Mouse (Mus musculus): ENCODE data around the gene Echdc3. TPM values are rescaled to one million over a fixed set of nuclear protein-coding genes. Genes with fewer than 3 reads are reported as not detected.
A peak's percentile ranks its signal among the peaks of the same experiment; 100 is the strongest.

Echdc3 gene
- total RNA-seq, 2 experiments from 2014 or later, result 0.37 to 0.70 TPM

GRCm38 (mm10) chr2:6186913-6187312, 25.9 kb downstream of the Echdc3 start:
- no peak for DNase-seq (ENCODE audit: low spot score in 2 of 2)
- intact Hi-C loops (cut with DNase I), result no loop called here

- intact Hi-C loops (cut with DNase I), result no loop called here
- DNase-seq (ENCODE audit: low spot score in 2 of 2), result no peak
Observed at GRCm38 (mm10) chr2:6179749-6180117, 33.1 kb downstream of the Echdc3 start.

GRCm38 (mm10) chr2:6178901-6179748, 33.7 kb downstream of the Echdc3 start:
- no peak for DNase-seq (ENCODE audit: low spot score in 2 of 2)
- intact Hi-C loops (cut with DNase I), result no loop called here

- intact Hi-C loops (cut with DNase I), result no loop called here
- no peak for DNase-seq (ENCODE audit: low spot score in 2 of 2)
Observed at GRCm38 (mm10) chr2:6173013-6173412, 39.8 kb downstream of the Echdc3 start.

GRCm38 (mm10) chr2:6168560-6168959, 44.3 kb downstream of the Echdc3 start:
- intact Hi-C loops (cut with DNase I), result loop anchor here (5.0 kb wide), 2 partner anchors 171 to 1091 kb away; no protein-coding TSS in a partner anchor

DNA sequence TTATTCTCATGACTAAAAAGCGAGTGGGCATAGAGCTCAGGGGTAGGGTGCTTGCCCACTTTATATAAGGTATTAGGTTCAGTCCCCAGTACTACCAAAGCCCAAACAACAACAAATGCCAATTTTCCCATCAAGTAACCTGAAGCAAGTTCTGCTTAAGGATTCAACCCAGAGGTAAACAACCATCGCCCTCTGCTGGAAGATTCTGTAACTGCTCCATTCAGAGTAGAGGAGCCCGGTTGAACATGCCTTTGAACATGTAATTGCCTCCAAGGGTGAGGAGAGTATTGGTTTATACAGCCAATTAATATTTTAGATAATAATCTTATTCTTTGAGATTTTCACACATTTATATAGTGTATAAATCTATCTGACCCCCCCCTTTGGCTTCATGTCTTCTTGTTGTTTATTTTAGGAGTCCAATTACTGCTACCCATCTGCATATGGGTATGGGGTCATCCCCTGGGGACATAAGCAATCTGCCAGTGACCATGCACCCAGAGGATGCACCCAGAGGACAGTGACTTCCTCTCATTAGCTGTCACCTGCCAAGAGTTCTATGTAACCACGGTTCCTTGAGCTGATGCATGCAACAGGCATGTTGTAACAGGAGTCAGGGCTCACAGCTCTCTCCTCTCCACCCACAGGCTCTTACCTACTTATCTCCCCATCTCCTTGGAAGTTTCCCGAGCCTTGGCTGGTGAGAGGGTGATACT, 44.8 kb downstream of the Echdc3 start:
- peak; percentile 78 to 90 for DNase-seq (ENCODE audit: low spot score in 2 of 2)
- intact Hi-C loops (cut with DNase I), result loop anchor here (5.0 kb wide), 2 partner anchors 171 to 1091 kb away; no protein-coding TSS in a partner anchor

More at GRCm38 (mm10) chr2:6168560-6168959, 44.3 kb downstream of the Echdc3 start:
- no peak for DNase-seq (ENCODE audit: low spot score in 2 of 2)

- DNase-seq (ENCODE audit: low spot score in 2 of 2), result no peak
- intact Hi-C loops (cut with DNase I), result loop anchor here (5.0 kb wide), 2 partner anchors 168 to 1088 kb away; no protein-coding TSS in a partner anchor
Observed at GRCm38 (mm10) chr2:6165771-6166170, 47.1 kb downstream of the Echdc3 start.

GRCm38 (mm10) chr2:6164606-6165290, 48.1 kb downstream of the Echdc3 start:
- DNase-seq (ENCODE audit: low spot score in 2 of 2), result no peak
- intact Hi-C loops (cut with DNase I), result loop anchor here (5.0 kb wide), 2 partner anchors 167 to 1087 kb away; no protein-coding TSS in a partner anchor

- intact Hi-C loops (cut with DNase I), result no loop called here
- no peak for DNase-seq (ENCODE audit: low spot score in 2 of 2)
Observed at GRCm38 (mm10) chr2:6162366-6163040, 50.3 kb downstream of the Echdc3 start.

DNA sequence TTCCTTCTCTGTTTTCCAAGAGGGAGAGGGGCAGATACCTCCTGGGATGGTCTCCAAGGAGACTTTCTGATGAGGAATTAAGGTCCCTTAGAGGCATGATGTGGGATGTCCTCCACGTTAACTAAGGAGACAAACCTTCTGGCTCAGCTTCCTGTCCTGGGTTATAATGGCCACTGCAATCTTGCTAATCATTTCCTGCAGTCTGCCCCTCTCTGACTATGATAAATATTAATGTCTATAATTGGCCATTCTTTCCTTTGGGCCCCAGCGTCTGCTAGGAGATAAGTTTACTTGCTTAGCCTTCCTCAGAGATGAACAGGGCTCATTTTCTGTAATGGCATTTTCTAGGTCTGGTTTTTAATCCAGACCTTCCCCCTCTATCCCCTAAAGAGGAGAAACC, 53.1 kb downstream of the Echdc3 start:
- no peak for DNase-seq (ENCODE audit: low spot score in 2 of 2)
- intact Hi-C loops (cut with DNase I), result no loop called here

DNA sequence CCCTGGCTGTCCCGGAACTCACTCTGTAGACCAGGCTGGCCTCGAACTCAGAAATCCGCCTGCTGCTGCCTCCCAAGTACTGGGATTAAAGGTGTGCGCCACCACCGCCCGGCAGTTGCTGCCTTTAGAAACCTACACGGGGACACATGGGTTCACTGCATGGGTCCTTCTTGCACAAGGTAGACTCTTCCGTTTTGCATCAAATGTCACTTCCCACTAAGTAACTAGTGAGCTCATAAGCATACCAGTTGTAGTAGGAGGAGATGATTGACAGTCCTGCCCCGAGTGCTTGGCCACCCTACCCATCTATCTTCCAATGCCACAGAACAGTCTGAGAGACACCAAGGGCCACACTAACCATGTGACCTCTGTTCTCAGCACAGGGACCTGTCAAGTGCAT, 53.6 kb downstream of the Echdc3 start:
- no peak for DNase-seq (ENCODE audit: low spot score in 2 of 2)
- intact Hi-C loops (cut with DNase I), result no loop called here

DNA sequence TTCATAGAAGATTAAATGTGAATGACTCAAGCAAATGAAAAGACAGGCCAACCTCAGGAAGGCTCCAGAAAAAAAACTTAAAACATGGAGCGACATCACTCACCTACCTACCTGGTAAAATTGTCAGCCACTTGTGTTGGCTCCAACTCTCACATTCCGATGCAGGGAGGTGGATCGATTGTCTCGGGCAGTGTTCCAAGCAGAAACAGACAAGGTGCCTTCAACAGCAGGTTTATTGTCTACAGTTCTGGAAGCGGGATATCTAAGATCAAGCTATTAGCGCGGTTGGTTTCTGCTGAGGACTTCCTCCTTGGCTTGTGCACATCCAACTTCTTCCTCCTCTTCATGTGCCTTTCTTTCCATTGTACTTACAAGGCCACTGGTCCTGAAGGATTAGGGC, 55.2 kb downstream of the Echdc3 start:
- no peak for DNase-seq (ENCODE audit: low spot score in 2 of 2)
- intact Hi-C loops (cut with DNase I), result no loop called here

DNA sequence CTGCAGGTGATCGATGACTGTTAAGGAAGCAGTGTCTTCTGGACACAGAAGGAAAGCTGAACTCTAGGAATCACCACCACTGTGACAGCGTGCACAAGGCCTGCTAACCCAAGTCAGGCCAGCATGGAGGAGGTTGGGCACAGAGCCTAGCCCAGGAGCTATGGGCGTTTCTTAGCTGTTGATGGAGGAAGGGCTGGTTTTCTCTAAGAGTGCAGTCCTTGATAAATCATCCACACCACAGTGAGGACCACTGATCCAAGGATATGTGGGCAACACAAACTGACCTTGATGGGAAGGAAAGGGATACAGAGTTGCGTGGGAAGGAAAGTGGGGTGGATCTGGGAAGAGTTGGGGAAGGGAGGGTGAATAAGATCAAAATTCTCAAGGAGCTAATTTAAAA, 55.6 kb downstream of the Echdc3 start:
- DNase-seq (ENCODE audit: low spot score in 2 of 2), result no peak
- intact Hi-C loops (cut with DNase I), result no loop called here

DNA sequence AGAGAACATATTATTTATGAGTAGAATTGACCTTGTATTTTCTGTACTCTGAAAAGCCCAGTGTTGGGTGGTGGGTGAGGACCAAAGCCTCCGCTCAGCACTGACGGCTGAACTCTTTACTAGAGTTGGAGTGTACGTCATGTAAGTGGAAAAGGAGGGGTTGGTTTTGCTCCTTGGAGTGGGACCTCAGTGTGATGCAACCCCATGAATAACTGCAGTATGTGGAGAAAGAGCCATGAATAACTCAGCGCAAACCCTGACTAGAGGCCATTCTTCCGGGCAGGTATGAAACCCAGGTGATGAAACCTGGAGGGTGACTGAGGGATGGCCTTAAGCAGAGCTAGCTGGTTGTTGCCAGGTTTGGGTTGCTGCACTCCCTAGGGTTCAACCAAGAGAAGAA, 63.0 kb downstream of the Echdc3 start:
- no peak for DNase-seq (ENCODE audit: low spot score in 2 of 2)
- intact Hi-C loops (cut with DNase I), result no loop called here

GRCm38 (mm10) chr2:6146901-6147300, 65.9 kb downstream of the Echdc3 start:
- no peak for DNase-seq (ENCODE audit: low spot score in 2 of 2)
- intact Hi-C loops (cut with DNase I), result no loop called here

DNA sequence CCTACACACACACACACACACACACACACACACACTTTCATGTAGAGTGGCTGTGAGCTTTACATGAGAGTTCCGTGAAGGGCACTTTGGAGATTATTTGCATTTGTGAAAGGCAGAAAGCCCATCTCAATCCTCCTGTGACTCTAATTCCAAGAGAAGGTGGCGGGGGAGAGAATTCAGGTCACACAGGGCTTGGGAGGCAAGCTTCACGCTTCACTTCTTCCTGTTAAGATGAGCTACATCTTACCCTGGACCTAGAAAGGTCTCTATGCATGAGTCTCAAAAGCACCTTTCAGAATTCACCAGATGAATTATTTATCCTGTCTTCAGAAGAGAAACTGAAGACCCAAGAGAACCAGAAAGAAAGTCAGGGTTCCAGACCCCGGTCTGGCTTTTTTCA, 66.6 kb downstream of the Echdc3 start:
- intact Hi-C loops (cut with DNase I), result no loop called here
- no peak for DNase-seq (ENCODE audit: low spot score in 2 of 2)

DNA sequence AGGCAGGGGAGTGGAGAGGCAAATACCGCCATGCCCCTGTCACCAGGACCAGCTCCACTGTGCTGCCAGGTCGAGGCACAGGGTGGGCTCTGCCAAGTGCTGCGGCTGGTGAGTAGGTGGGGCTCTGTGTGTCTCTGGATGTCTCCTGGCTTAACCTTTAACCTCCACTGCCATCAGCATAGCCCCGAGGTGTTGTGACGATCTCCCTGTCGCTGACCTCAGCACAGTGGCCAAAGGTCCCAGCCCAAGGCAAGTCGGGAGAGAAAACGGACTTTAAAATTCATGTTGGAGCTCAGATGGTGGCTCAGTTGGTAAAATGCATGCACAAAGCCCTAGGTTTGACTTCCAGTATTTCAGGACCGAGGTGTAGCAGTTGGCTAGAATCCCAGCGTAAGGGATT, 67.2 kb downstream of the Echdc3 start:
- intact Hi-C loops (cut with DNase I), result no loop called here
- no peak for DNase-seq (ENCODE audit: low spot score in 2 of 2)

DNA sequence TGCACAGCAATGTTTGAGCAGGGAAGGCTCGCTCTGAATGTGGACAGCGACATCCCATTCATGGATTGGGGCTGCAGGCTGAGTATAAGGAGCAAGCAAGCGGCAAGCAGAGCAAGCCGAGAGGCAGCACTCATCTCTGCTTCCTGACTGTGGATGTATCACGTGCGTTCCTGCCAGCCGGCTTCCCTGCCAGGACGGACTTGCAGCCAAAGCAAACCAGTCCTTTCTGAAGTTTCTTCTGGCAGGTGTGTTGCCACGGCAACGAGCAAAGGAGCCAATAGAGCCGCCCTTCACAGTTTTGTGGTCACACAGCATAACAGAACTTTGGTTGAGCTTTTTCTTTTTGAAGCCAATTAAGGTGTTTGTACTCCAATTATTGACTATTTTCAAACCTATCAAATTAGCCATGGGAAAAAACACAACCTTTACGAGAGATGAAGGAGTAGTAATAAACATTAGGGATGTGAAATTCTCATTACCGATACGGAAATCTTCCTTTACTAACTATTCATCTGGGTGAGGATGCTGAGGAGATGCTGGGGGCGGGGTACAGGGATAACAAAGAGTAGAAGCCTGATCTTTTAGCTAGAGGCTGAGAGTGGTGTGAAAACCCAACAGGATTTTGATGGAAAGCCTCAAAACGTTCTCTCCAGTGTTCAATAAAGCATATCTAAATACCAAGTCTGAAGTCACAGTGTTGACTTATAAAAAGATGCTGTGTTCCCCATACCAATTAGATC, 69.7 kb downstream of the Echdc3 start:
- intact Hi-C loops (cut with DNase I), result no loop called here
- peak in 1 of 2 experiments; percentile 15 for DNase-seq (ENCODE audit: low spot score in 2 of 2)
